Comparison of ENCODE assay signal across 8 mouse cellular contexts in the genomic region with DNA sequence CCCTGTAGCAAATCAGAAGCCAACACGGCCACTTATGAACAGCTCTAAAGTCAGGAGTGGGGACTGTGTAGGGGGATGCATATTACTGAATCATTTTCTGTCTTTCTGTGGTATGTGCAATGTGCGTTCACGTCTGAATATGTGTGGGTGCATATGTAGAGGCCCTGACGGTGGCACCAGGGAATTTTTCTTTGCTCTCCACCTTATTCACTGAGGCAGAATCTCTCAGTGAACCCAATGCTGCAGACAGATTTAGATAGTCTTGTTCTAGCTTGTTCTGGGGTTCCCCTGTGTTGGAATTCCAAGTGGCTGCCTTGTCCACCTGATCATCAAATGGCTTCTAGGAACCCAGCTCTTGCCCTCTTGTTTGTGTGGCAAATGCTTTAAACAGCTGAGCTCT. TPM values are rescaled to one million over a fixed set of nuclear protein-coding genes. Genes with fewer than 3 reads are reported as not detected.
DNase-seq lines count a peak whose midpoint lies in the region; ATAC-seq and TF ChIP-seq lines count a peak whose summit lies in the region.

No protein-coding gene starts in this region.

- no peak for ATAC-seq in kidney, embryonic 14.5 days (ENCODE audit: low FRiP score, low TSS enrichment)
- ATAC-seq in hindbrain, embryonic 12.5 days (ENCODE audit: low FRiP score): no peak
- ATAC-seq in midbrain, embryonic 15.5 days (replicated peaks): no peak

- no peaks in the 10 kb centered on the region for H3K9me3 ChIP-seq in kidney, embryonic 14.5 days (ENCODE audit: control insufficient read depth, low read length)
- H3K9me3 ChIP-seq in embryonic facial prominence, embryonic 10.5 days: no peaks in the 10 kb centered on the region
- H3K9me3 ChIP-seq in hindbrain, embryonic 12.5 days (replicated peaks): no peaks in the 10 kb centered on the region
- no peaks in the 10 kb centered on the region for H3K9me3 ChIP-seq in midbrain, embryonic 15.5 days

- H3K4me1 ChIP-seq in kidney, embryonic 14.5 days (ENCODE audit: control insufficient read depth, insufficient read depth, low read length): no peaks in the 10 kb centered on the region; the same call in 1 of the 2 replicates
- no peaks in the 10 kb centered on the region for H3K4me1 ChIP-seq in kidney, adult 2 months (ENCODE audit: control insufficient read depth, insufficient read depth, low read length)
- H3K4me1 ChIP-seq in embryonic facial prominence, embryonic 10.5 days: peaks cover 15% of the 10 kb centered on the region; the same call in 1 of the 2 replicates
- H3K4me1 ChIP-seq in hindbrain, embryonic 12.5 days: peaks cover 5% of the 10 kb centered on the region
- H3K4me1 ChIP-seq in midbrain, embryonic 15.5 days: peaks cover 14% of the 10 kb centered on the region

- peak overlapping the region; percentile 48 for H3K4me3 ChIP-seq in kidney, embryonic 14.5 days (ENCODE audit: low read length)
- H3K4me3 ChIP-seq in kidney, adult 2 months (ENCODE audit: insufficient read depth, low read depth, low read length): no peak overlapping the region
- peak overlapping the region; percentile 69 for H3K4me3 ChIP-seq in embryonic facial prominence, embryonic 10.5 days
- H3K4me3 ChIP-seq in hindbrain, embryonic 12.5 days: peak overlapping the region; percentile 51; the same call in 1 of the 2 replicates
- no peak overlapping the region for H3K4me3 ChIP-seq in midbrain, embryonic 15.5 days

- H3K9ac ChIP-seq in kidney, embryonic 14.5 days (ENCODE audit: low read depth, low read length): peak overlapping the region; percentile 18; the same call in 1 of the 2 replicates
- H3K9ac ChIP-seq in hindbrain, embryonic 12.5 days: no peak overlapping the region
- no peak overlapping the region for H3K9ac ChIP-seq in midbrain, embryonic 15.5 days

- H3K4me2 ChIP-seq in kidney, embryonic 14.5 days (replicated peaks; ENCODE audit: low read depth, low read length): peak overlapping the region; percentile 46
- peak overlapping the region; percentile 59 for H3K4me2 ChIP-seq in hindbrain, embryonic 12.5 days (replicated peaks)
- peak overlapping the region; percentile 54 for H3K4me2 ChIP-seq in midbrain, embryonic 15.5 days

- 80% methylated on average over 4 of the region's 4 CpGs for WGBS in kidney, embryonic 14.5 days
- 61% methylated on average over 4 of the region's 4 CpGs for whole genome bisulfite sequencing in kidney, adult 2 months
- 72% methylated on average over 4 of the region's 4 CpGs for WGBS in embryonic facial prominence, embryonic 10.5 days
- WGBS in hindbrain, embryonic 12.5 days: 67% methylated on average over 4 of the region's 4 CpGs
- WGBS in midbrain, embryonic 15.5 days: 63% methylated on average over 4 of the region's 4 CpGs

- no peak for TF ChIP-seq POLR2A in kidney, adult 2 months (IDR thresholded peaks at IDR 0.05; ENCODE audit: low read depth, low read length)

- no peak overlapping the region for H3K27ac ChIP-seq in kidney, embryonic 14.5 days (ENCODE audit: low read depth, low read length)
- H3K27ac ChIP-seq in kidney, adult 2 months (ENCODE audit: insufficient read depth, low read depth, low read length): no peak overlapping the region
- peak overlapping the region; percentile 49; the same call in 1 of the 2 replicates for H3K27ac ChIP-seq in embryonic facial prominence, embryonic 10.5 days (replicated peaks)
- H3K27ac ChIP-seq in hindbrain, embryonic 12.5 days: peak overlapping the region; percentile 85
- peak overlapping the region; percentile 86 for H3K27ac ChIP-seq in midbrain, embryonic 15.5 days

- DNase-seq in kidney, adult 2 months: no peak
- no peak for DNase-seq in embryonic facial prominence, embryonic 10.5 days (ENCODE audit: low spot score)
- no peak for DNase-seq in testis, postnatal 10 days (ENCODE audit: low spot score)
- no peak for DNase-seq in kidney, adult 8-10 months
- no peak for DNase-seq in lung, adult 18-20 months

- H3K27me3 ChIP-seq in kidney, embryonic 14.5 days (ENCODE audit: control insufficient read depth, insufficient read depth, low read length): no peaks in the 10 kb centered on the region
- no peaks in the 10 kb centered on the region for H3K27me3 ChIP-seq in kidney, adult 2 months (replicated peaks; ENCODE audit: control insufficient read depth, insufficient read depth, low read length)
- no peaks in the 10 kb centered on the region for H3K27me3 ChIP-seq in embryonic facial prominence, embryonic 10.5 days (replicated peaks; ENCODE audit: low read depth, poor library complexity, severe bottlenecking)
- H3K27me3 ChIP-seq in hindbrain, embryonic 12.5 days: no peaks in the 10 kb centered on the region
- H3K27me3 ChIP-seq in midbrain, embryonic 15.5 days (replicated peaks): no peaks in the 10 kb centered on the region

- no peaks in the 10 kb centered on the region for H3K36me3 ChIP-seq in kidney, embryonic 14.5 days (ENCODE audit: control insufficient read depth, insufficient read depth, low read length)
- H3K36me3 ChIP-seq in kidney, adult 2 months (ENCODE audit: control insufficient read depth, insufficient read depth, low read length): no peaks in the 10 kb centered on the region
- no peaks in the 10 kb centered on the region for H3K36me3 ChIP-seq in embryonic facial prominence, embryonic 10.5 days (replicated peaks)
- H3K36me3 ChIP-seq in hindbrain, embryonic 12.5 days: no peaks in the 10 kb centered on the region
- H3K36me3 ChIP-seq in midbrain, embryonic 15.5 days (replicated peaks): no peaks in the 10 kb centered on the region

- TF ChIP-seq CTCF in kidney, adult 2 months (conservative IDR thresholded peaks at IDR 0.05; ENCODE audit: insufficient read depth, insufficient read length, low read depth, low read length): no peak

RNA-seq across cellular contexts. Expression of a gene that starts 48.0 kb away (rescaled TPM):
- 0.13 and 0.45 TPM in 2 replicates for polyA plus RNA-seq in kidney, embryonic 14.5 days (2014; fragmentation: Nextera tagmentation; extraction: Ambion mirVana)
- polyA plus RNA-seq in kidney, adult 2 months (2012; rRNA removed): 3.3 TPM in 2 replicates
- 0.70 and 0.97 TPM in 2 replicates for polyA plus RNA-seq in embryonic facial prominence, embryonic 10.5 days (2016; fragmentation: Nextera tagmentation; extraction: Ambion mirVana)
- 5.0 and 6.1 TPM in 2 replicates for polyA plus RNA-seq in hindbrain, embryonic 12.5 days (2016; fragmentation: Nextera tagmentation; extraction: Ambion mirVana)
- 0.37 and 0.41 TPM in 2 replicates for polyA plus RNA-seq in midbrain, embryonic 15.5 days (2015; fragmentation: Nextera tagmentation; extraction: Ambion mirVana)

RNA-seq across cellular contexts. Expression of a gene that starts 58.1 kb away (rescaled TPM):
- 46.7 and 50.8 TPM in 2 replicates for polyA plus RNA-seq in kidney, embryonic 14.5 days (2014; fragmentation: Nextera tagmentation; extraction: Ambion mirVana)
- 2.3 and 2.4 TPM in 2 replicates for polyA plus RNA-seq in kidney, adult 2 months (2012; rRNA removed)
- polyA plus RNA-seq in embryonic facial prominence, embryonic 10.5 days (2016; fragmentation: Nextera tagmentation; extraction: Ambion mirVana): 62.6 and 71.5 TPM in 2 replicates
- polyA plus RNA-seq in hindbrain, embryonic 12.5 days (2016; fragmentation: Nextera tagmentation; extraction: Ambion mirVana): 29.8 and 30.0 TPM in 2 replicates
- 28.9 and 31.0 TPM in 2 replicates for polyA plus RNA-seq in midbrain, embryonic 15.5 days (2015; fragmentation: Nextera tagmentation; extraction: Ambion mirVana)

RNA-seq across cellular contexts. Expression of a gene that starts 58.2 kb away (rescaled TPM):
- 38.9 and 92.4 TPM in 2 replicates for polyA plus RNA-seq in kidney, embryonic 14.5 days (2014; fragmentation: Nextera tagmentation; extraction: Ambion mirVana)
- 17.9 and 23.5 TPM in 2 replicates for polyA plus RNA-seq in kidney, adult 2 months (2012; rRNA removed)
- polyA plus RNA-seq in embryonic facial prominence, embryonic 10.5 days (2016; fragmentation: Nextera tagmentation; extraction: Ambion mirVana): 60.2 and 62.4 TPM in 2 replicates
- 52.5 and 55.4 TPM in 2 replicates for polyA plus RNA-seq in hindbrain, embryonic 12.5 days (2016; fragmentation: Nextera tagmentation; extraction: Ambion mirVana)
- polyA plus RNA-seq in midbrain, embryonic 15.5 days (2015; fragmentation: Nextera tagmentation; extraction: Ambion mirVana): 22.8 and 23.4 TPM in 2 replicates

Comparison
In these comparisons a context has a peak if more than half of its experiments do, and no peak if none do; other contexts are left out.
1. H3K4me3 ChIP-seq: peak in kidney, embryonic 14.5 days (single experiment), embryonic facial prominence, embryonic 10.5 days (single experiment) and hindbrain, embryonic 12.5 days (single experiment); none in kidney, adult 2 months (single experiment) and midbrain, embryonic 15.5 days (single experiment).
2. H3K27ac ChIP-seq: peak in embryonic facial prominence, embryonic 10.5 days (single experiment), hindbrain, embryonic 12.5 days (single experiment) and midbrain, embryonic 15.5 days (single experiment); none in kidney, embryonic 14.5 days (single experiment) and kidney, adult 2 months (single experiment).
3. Peak in every context shown above with its lines, with median percentiles within 50 percentile points of each other: H3K4me2 ChIP-seq.